In genomic region chr16:92571246-92571645, GRCm38 (mm10) we compare ENCODE assay signal across 27 mouse cellular contexts.
DNase-seq lines count a peak whose midpoint lies in the region; ATAC-seq and TF ChIP-seq lines count a peak whose summit lies in the region.
"Had no signal": no experiment of that assay in that cellular context is flagged by ENCODE, and none has a peak within 500 bp of the region (broad histone marks: within the 10 kb centered on the region; RNA-seq: fewer than 3 reads in every experiment).

No protein-coding gene starts in this region.

- 0 out of 2 replicates have a peak, but pooled peaks have one; percentile 40 for ATAC-seq in stomach, postnatal 0 days (ENCODE audit: low FRiP score, low TSS enrichment)
- ATAC-seq: forebrain, postnatal 0 days; liver, postnatal 0 days; midbrain, embryonic 13.5 days had no signal

- in situ Hi-C loops in ES-E14 (cut with MboI; ENCODE audit: low sequenced_read_pairs in 2 of 2, unreplicated experiment in 2 of 2), result no loop called here

- intact Hi-C loops in left cerebral cortex, adult 2 months (cut with DNase I), result no loop called here

- no peak overlapping the region for H3K9ac ChIP-seq in ES-E14 (ENCODE audit: insufficient read depth, low read depth, low read length, poor library complexity, severe bottlenecking)
- H3K9ac ChIP-seq in stomach, postnatal 0 days (ENCODE audit: low read length), result no peak overlapping the region
- H3K9ac ChIP-seq: forebrain, postnatal 0 days; hindbrain, embryonic 14.5 days; limb, embryonic 12.5 days; liver, postnatal 0 days; midbrain, embryonic 13.5 days; neural tube, embryonic 12.5 days had no signal

- no peak for TF ChIP-seq EP300 in stomach, postnatal 0 days (optimal IDR thresholded peaks at IDR 0.05)

- no peak overlapping the region for H3K4me2 ChIP-seq in stomach, postnatal 0 days (replicated peaks; ENCODE audit: low read depth)
- H3K4me2 ChIP-seq: hindbrain, embryonic 14.5 days; limb, embryonic 12.5 days; liver, embryonic 11.5 days; midbrain, embryonic 13.5 days; neural tube, embryonic 12.5 days had no signal

- no peaks in the 10 kb centered on the region; the same call in 1 of the 2 replicates for H3K4me1 ChIP-seq in lung, adult 2 months (ENCODE audit: control insufficient read depth, insufficient read depth, low read length)
- peaks cover 0 to 2% of the 10 kb centered on the region in 2 experiments; a peak in 1 of 4 replicates for H3K4me1 ChIP-seq in ES-E14 (ENCODE audit: control insufficient read depth in 2 of 2, insufficient read depth in 2 of 2, low read length in 2 of 2, poor library complexity in 1 of 2)
- H3K4me1 ChIP-seq in stomach, postnatal 0 days (replicated peaks; ENCODE audit: control insufficient read depth, insufficient read depth), result no peaks in the 10 kb centered on the region
- H3K4me1 ChIP-seq: midbrain, embryonic 13.5 days; neural tube, embryonic 12.5 days had no signal

- 84% methylated on average over 11 of the region's 11 CpGs for WGBS in lung, adult 2 months
- WGBS in stomach, postnatal 0 days, result 83% methylated on average over 11 of the region's 11 CpGs

- no peak overlapping the region for H3K27ac ChIP-seq in ES-E14 (ENCODE audit: insufficient read depth, low read depth, low read length, poor library complexity, severe bottlenecking)
- no peak overlapping the region for H3K27ac ChIP-seq in stomach, postnatal 0 days (replicated peaks)
- H3K27ac ChIP-seq in left cerebral cortex, adult 2 months, result no peak overlapping the region
- H3K27ac ChIP-seq: forebrain, embryonic 10.5 days; hindbrain, embryonic 14.5 days; limb, embryonic 12.5 days; midbrain, embryonic 13.5 days; neural tube, embryonic 12.5 days had no signal

- no peak overlapping the region for H3K4me3 ChIP-seq in lung, adult 2 months (replicated peaks; ENCODE audit: extremely low read depth, low read depth, low read length)
- H3K4me3 ChIP-seq in ES-E14 (ENCODE audit: insufficient read depth in 1 of 2, low read depth in 1 of 2, low read length in 2 of 2, poor library complexity in 1 of 2, severe bottlenecking in 1 of 2), result peak overlapping the region in 1 of 2 experiments; percentile 56; a peak in 2 of 4 replicates
- no peak overlapping the region for H3K4me3 ChIP-seq in stomach, postnatal 0 days (ENCODE audit: low read depth, low read length)
- no peak overlapping the region for H3K4me3 ChIP-seq in left cerebral cortex, adult 2 months
- H3K4me3 ChIP-seq: forebrain, embryonic 10.5 days; limb, embryonic 12.5 days; midbrain, embryonic 13.5 days; neural tube, embryonic 12.5 days had no signal

- TF ChIP-seq POLR2A in lung, adult 2 months (IDR thresholded peaks at IDR 0.05; ENCODE audit: borderline replicate concordance, extremely low read depth, low read depth, low read length), result no peak

- peak; percentile 33 to 50 for DNase-seq in lung, adult 18-20 months
- no peak for DNase-seq in lung, adult 2 months
- peak; percentile 66 for DNase-seq in ES-E14 (ENCODE audit: low read depth, low spot score)
- DNase-seq in lung, postnatal 10 days, result peak; percentile 24
- no peak for DNase-seq in stomach, postnatal 0 days (ENCODE audit: low spot score)
- DNase-seq in heart, adult 9 months (ENCODE audit: low spot score in 2 of 2), result no peak
- no peak for DNase-seq in kidney, postnatal 14 days
- no peak for DNase-seq in left cerebral cortex, adult 2 months (ENCODE audit: extremely low spot score in 1 of 2, low spot score in 2 of 2)
- DNase-seq: adrenal gland, postnatal 36 days; cerebellum, postnatal 10 days; forebrain, postnatal 0 days; gastrocnemius, postnatal 14 days; heart, adult 18-20 months; heart, postnatal 4 days; kidney, adult 2 months; kidney, postnatal 10 days; liver, postnatal 0 days; right cerebral cortex, postnatal 25 days; spleen, adult 18-20 months; thymus, adult 2 months; thymus, postnatal 4 days had no signal

- TF ChIP-seq CTCF in lung, adult 2 months (IDR thresholded peaks at IDR 0.05; ENCODE audit: insufficient read depth, low read length), result no peak
- no peak for TF ChIP-seq CTCF in stomach, postnatal 0 days (IDR thresholded peaks at IDR 0.05; ENCODE audit: low read depth)
- TF ChIP-seq CTCF in left cerebral cortex, adult 2 months (IDR thresholded peaks at IDR 0.05), result no peak

- H3K9me3 ChIP-seq in ES-E14 (ENCODE audit: control insufficient read depth, insufficient read depth, low read depth, low read length), result no peaks in the 10 kb centered on the region
- no peaks in the 10 kb centered on the region for H3K9me3 ChIP-seq in stomach, postnatal 0 days (ENCODE audit: control insufficient read depth, low read length)
- H3K9me3 ChIP-seq: forebrain, embryonic 10.5 days; limb, embryonic 12.5 days; midbrain, embryonic 13.5 days had no signal

- no peaks in the 10 kb centered on the region for H3K27me3 ChIP-seq in stomach, postnatal 0 days (ENCODE audit: control insufficient read depth, insufficient read depth, low read length)

- no peaks in the 10 kb centered on the region for H3K36me3 ChIP-seq in ES-E14 (ENCODE audit: control insufficient read depth, insufficient read depth, low read length, poor library complexity, severe bottlenecking)
- H3K36me3 ChIP-seq in stomach, postnatal 0 days (ENCODE audit: control insufficient read depth, insufficient read depth, low read length), result no peaks in the 10 kb centered on the region
- H3K36me3 ChIP-seq: forebrain, embryonic 10.5 days; limb, embryonic 12.5 days; midbrain, embryonic 13.5 days; neural tube, embryonic 12.5 days had no signal

TF ChIP-seq in ES-E14, 5 proteins besides CTCF, POLR2A, EP300 and RAD21:
- no peak for TF ChIP-seq CHD2 (IDR thresholded peaks at IDR 0.05; ENCODE audit: low read depth, low read length)
- no peak for TF ChIP-seq ZNF384 (IDR thresholded peaks at IDR 0.05; ENCODE audit: low read depth, low read length)
- TF ChIP-seq ZC3H11A (IDR thresholded peaks at IDR 0.05; ENCODE audit: borderline replicate concordance, low read depth, low read length), result no peak
- no peak for TF ChIP-seq HCFC1 (IDR thresholded peaks at IDR 0.05; ENCODE audit: borderline replicate concordance, insufficient read depth, low read length)
- no peak for TF ChIP-seq MAFK (IDR thresholded peaks at IDR 0.05; ENCODE audit: insufficient read depth, low read depth, low read length)

Comparison
In these comparisons a context has a peak if more than half of its experiments do, and no peak if none do; other contexts are left out.
1. DNase-seq: peak in lung, adult 18-20 months (2 of 2), ES-E14 (single experiment) and lung, postnatal 10 days (single experiment); none in lung, adult 2 months (single experiment), stomach, postnatal 0 days (single experiment), heart, adult 9 months (0 of 2), kidney, postnatal 14 days (single experiment) and left cerebral cortex, adult 2 months (0 of 2).